Mouse (Mus musculus): ENCODE results near the gene Hhipl1. TPM values are rescaled to one million over a fixed set of nuclear protein-coding genes. Genes with fewer than 3 reads are reported as not detected.

Gene Hhipl1
- total RNA-seq, 2 experiments from 2014 or later: 0.94 to 1.6 TPM

- intact Hi-C loops (cut with DNase I): no loop called here
- no peak for DNase-seq
Measured at GRCm38 (mm10) chr12:108352371-108353136, 46.5 kb downstream of the Hhipl1 start.

GRCm38 (mm10) chr12:108354284-108354683 lies 48.2 kb downstream of the Hhipl1 start:
- no peak for DNase-seq
- intact Hi-C loops (cut with DNase I): no loop called here

- intact Hi-C loops (cut with DNase I): no loop called here
- no peak for DNase-seq
Measured at GRCm38 (mm10) chr12:108355271-108355670, 49.2 kb downstream of the Hhipl1 start.

GRCm38 (mm10) chr12:108355986-108356385 lies 49.9 kb downstream of the Hhipl1 start:
- no peak for DNase-seq
- intact Hi-C loops (cut with DNase I): no loop called here

- intact Hi-C loops (cut with DNase I): loop anchor here (1.0 kb wide), 3 partner anchors 60 to 131 kb away; no protein-coding TSS in a partner anchor
Measured at GRCm38 (mm10) chr12:108363796-108364195, 57.7 kb downstream of the Hhipl1 start.

GRCm38 (mm10) chr12:108365340-108365739 lies 59.3 kb downstream of the Hhipl1 start:
- intact Hi-C loops (cut with DNase I): no loop called here
- peak; percentile 63 to 65 for DNase-seq

More at GRCm38 (mm10) chr12:108363796-108364195, 57.7 kb downstream of the Hhipl1 start:
- peak; percentile 85 to 89 for DNase-seq

- intact Hi-C loops (cut with DNase I): no loop called here
- no peak for DNase-seq
Measured at GRCm38 (mm10) chr12:108365868-108366267, 59.8 kb downstream of the Hhipl1 start.

- peak in 1 of 2 experiments; percentile 41 for DNase-seq
- intact Hi-C loops (cut with DNase I): no loop called here
Measured at GRCm38 (mm10) chr12:108367909-108368308, 61.8 kb downstream of the Hhipl1 start.

GRCm38 (mm10) chr12:108368921-108369320 lies 62.9 kb downstream of the Hhipl1 start:
- intact Hi-C loops (cut with DNase I): no loop called here
- DNase-seq: no peak

GRCm38 (mm10) chr12:108370596-108371428 lies 64.7 kb downstream of the Hhipl1 start, which contains the start of gene Eml1:
TSS of gene Eml1 (plus strand) at chr12:108370957.
- peak; percentile 59 to 70 for DNase-seq
- intact Hi-C loops (cut with DNase I): loop anchor here (1.0 kb wide), 1 partner anchor 21 kb away; no protein-coding TSS in a partner anchor

- intact Hi-C loops (cut with DNase I): loop anchor here (1.0 kb wide), 1 partner anchor 21 kb away; no protein-coding TSS in a partner anchor
- DNase-seq: peak in 1 of 2 experiments; percentile 52
Measured at GRCm38 (mm10) chr12:108371429-108371765, 65.3 kb downstream of the Hhipl1 start.

- intact Hi-C loops (cut with DNase I): no loop called here
- DNase-seq: peak; percentile 46 to 61
Measured at GRCm38 (mm10) chr12:108372241-108372640, 66.2 kb downstream of the Hhipl1 start.

- no peak for DNase-seq
- intact Hi-C loops (cut with DNase I): no loop called here
Measured at GRCm38 (mm10) chr12:108373611-108374010, 67.5 kb downstream of the Hhipl1 start.

GRCm38 (mm10) chr12:108374689-108375088 lies 68.6 kb downstream of the Hhipl1 start:
- DNase-seq: no peak
- intact Hi-C loops (cut with DNase I): no loop called here

GRCm38 (mm10) chr12:108378379-108379133 lies 72.5 kb downstream of the Hhipl1 start:
- DNase-seq: no peak
- intact Hi-C loops (cut with DNase I): no loop called here

Other genes with a start within 250 kb of the Hhipl1 start
- 10 to 100 TPM; 83.9 to 91.6 TPM for gene Setd3, start 127.0 kb upstream of the Hhipl1 start, total RNA-seq (2021)
- gene Ccnk, start 126.7 kb upstream of the Hhipl1 start, total RNA-seq (2021): 10 to 100 TPM; 28.8 to 30.5 TPM
- gene Ccdc85c, start 30.8 kb upstream of the Hhipl1 start, total RNA-seq (2021): 10 to 100 TPM; 33.6 to 38.9 TPM
- under 1 TPM; 0.41 to 0.44 TPM for gene Cyp46a1, start 28.1 kb downstream of the Hhipl1 start, total RNA-seq (2021)
- gene Eml1, start 64.7 kb downstream of the Hhipl1 start, total RNA-seq (2021): 10 to 100 TPM; 74.3 to 87.1 TPM
- 10 to 100 TPM; 46.8 to 48.7 TPM for gene Evl, start 248.4 kb downstream of the Hhipl1 start, total RNA-seq (2021)